Mouse (Mus musculus) ES-E14 (cell line): ENCODE data around the gene Usp33.

Source experiments
- HCFC1 ChIP-seq: IDR thresholded peaks from 2 replicates; pipeline ENCODE4 v1.6.1; 2012; ENCODE audit warnings: low read length, inconsistent platforms, borderline replicate concordance; ENCODE audit not compliant: insufficient read depth
- MAFK ChIP-seq: IDR thresholded peaks from 2 replicates; pipeline ENCODE4 v1.6.1; 2014; ENCODE audit warnings: mild to moderate bottlenecking, low read depth, low read length, inconsistent platforms; ENCODE audit not compliant: insufficient read depth

DNA sequence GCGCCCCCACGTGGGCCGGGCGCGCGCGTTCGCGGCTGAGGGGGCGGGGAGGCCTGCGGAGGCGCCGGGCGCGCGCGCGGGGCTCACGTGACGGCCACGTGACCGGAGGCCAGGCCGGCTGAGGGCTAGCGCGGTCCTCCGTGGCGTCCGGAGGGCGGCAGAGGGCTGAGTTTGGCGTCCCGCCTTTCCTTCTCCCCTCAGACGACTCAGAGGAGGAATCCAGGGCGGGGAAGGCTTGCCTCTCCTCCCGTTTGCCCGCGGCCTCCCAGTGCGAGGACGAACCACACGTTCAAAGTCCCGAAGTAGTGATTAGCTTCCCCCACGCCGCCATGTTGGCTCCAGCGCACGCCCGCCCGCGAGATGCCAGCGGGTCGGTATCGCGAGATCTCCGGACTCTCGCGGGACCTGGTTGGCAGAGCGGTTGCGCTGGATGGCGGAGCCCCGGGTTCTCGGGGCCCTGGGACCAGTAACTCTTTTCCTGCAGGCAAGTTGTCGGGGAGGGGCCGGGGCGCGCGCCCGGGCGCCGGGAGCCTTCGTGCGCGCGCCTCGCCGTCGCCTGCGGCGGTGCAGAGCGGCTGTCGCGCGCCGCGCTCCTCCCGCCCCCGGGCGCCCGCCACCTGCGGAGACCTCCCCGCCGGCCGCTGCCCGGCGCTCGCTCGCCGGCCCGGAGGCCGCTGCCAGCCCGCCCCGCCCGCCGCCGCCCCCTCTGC lies 50.2 kb downstream of the Usp33 start:
- no peak for TF ChIP-seq MAFK
- TF ChIP-seq HCFC1: peak; percentile 69
